Mouse (Mus musculus) forebrain, embryonic 13.5 days (tissue): Measurements from ENCODE around the gene Olfr1383. TPM values are rescaled to one million over a fixed set of nuclear protein-coding genes. Genes with fewer than 3 reads are reported as not detected.

Experiments
- polyA plus RNA-seq: library from polyadenylated mRNA; unstranded; fragments of >200 nt; fragmentation: Nextera tagmentation; extraction: Ambion mirVana; gene quantifications from 2 replicates; pipeline ENCODE4 v1.2.1, GENCODE M21; 2015

Gene Olfr1383
- polyA plus RNA-seq, 1 experiment from 2014 or later = not detected

Other genes starting within 250 kb of the Olfr1383 start
- 0.08 and 0.13 TPM in 2 replicates for gene Olfr1393, start 241.3 kb upstream of the Olfr1383 start, polyA plus RNA-seq
- not detected in 2 replicates for gene Olfr1392, start 234.4 kb upstream of the Olfr1383 start, polyA plus RNA-seq
- not detected in 2 replicates for gene Olfr10, start 214.9 kb upstream of the Olfr1383 start, polyA plus RNA-seq
- not detected in 2 replicates for gene Olfr1391, start 196.9 kb upstream of the Olfr1383 start, polyA plus RNA-seq
- not detected in 2 replicates for gene Olfr1390, start 184.5 kb upstream of the Olfr1383 start, polyA plus RNA-seq
- gene Olfr1389, start 96.6 kb upstream of the Olfr1383 start, polyA plus RNA-seq = not detected in 2 replicates
- 0.05 and 0.10 TPM in 2 replicates for gene Olfr1388, start 83.0 kb upstream of the Olfr1383 start, polyA plus RNA-seq
- not detected in 2 replicates for gene Olfr1387, start 64.3 kb upstream of the Olfr1383 start, polyA plus RNA-seq
- not detected in 2 replicates for gene Olfr1386, start 54.6 kb upstream of the Olfr1383 start, polyA plus RNA-seq
- not detected in 2 replicates for gene Olfr1385, start 30.6 kb upstream of the Olfr1383 start, polyA plus RNA-seq
- not detected in 2 replicates for gene Olfr1384, start 12.9 kb upstream of the Olfr1383 start, polyA plus RNA-seq
- not detected in 2 replicates for gene Olfr1382, start 8.6 kb downstream of the Olfr1383 start, polyA plus RNA-seq
- not detected in 2 replicates for gene Olfr1381, start 23.8 kb downstream of the Olfr1383 start, polyA plus RNA-seq
- not detected in 2 replicates for gene Olfr1380, start 37.2 kb downstream of the Olfr1383 start, polyA plus RNA-seq
- gene Flt4, start 89.6 kb downstream of the Olfr1383 start, polyA plus RNA-seq = 1.5 TPM in 2 replicates
- gene Scgb3a1, start 144.0 kb downstream of the Olfr1383 start, polyA plus RNA-seq = not detected in 2 replicates
- gene Cnot6, start 193.1 kb downstream of the Olfr1383 start, polyA plus RNA-seq = 71.4 and 76.3 TPM in 2 replicates